Mouse (Mus musculus): ENCODE results near the gene Adamts13. TPM values are rescaled to one million over a fixed set of nuclear protein-coding genes. Genes with fewer than 3 reads are reported as not detected.

Adamts13 gene
- total and polyA plus RNA-seq, 3 experiments, result 0.13 to 0.17 TPM; not detected in 1

DNA sequence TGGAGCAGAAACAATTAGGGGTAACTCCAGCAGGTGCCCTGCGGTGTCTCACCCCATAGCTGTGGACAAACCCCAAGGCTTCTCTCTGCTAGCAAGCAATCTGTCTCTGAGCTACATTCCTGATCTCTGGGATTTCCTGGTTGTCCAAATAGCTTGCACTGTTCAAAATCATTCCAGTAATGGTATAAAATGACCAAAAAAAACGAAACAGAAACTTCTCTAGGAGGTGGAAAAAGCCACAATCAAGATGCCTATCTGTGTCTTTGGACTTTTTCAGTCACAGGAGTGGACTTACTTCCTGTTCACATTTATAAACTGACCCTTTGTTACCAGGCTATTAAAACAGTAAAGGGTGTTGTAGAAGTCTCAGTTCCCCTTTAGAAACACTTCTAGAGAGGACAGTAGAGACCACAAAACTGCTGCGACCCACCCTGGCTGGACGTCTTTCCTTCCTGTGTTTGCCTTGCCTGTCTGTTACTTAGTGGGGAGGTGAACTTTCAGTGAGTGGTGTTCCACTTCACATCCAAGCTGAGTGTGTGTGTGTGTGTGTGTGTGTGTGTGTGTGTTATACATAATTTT is 55.3 kb downstream of the Adamts13 start:
- peak overlapping the region; percentile 77 for H3K27ac ChIP-seq (ENCODE audit: insufficient read depth, low read depth)
- in situ Hi-C loops (cut with MboI; ENCODE audit: low pct_ligation_motif_present, low pct_unique_long_range_greater_than_20kb, low sequenced_read_pairs) (no loop called here), dilution Hi-C loops (cut with MboI; ENCODE audit: extremely low pct_ligation_motif_present, extremely low pct_unique_long_range_greater_than_20kb, low sequenced_read_pairs) (no loop called here)
- no peaks in the 10 kb centered on the region for H3K27me3 ChIP-seq (replicated peaks)
- peak overlapping the region; percentile 34; the same call in 1 of the 2 replicates for H3K9ac ChIP-seq (ENCODE audit: insufficient read depth, low read depth)
- peak; percentile 31 for DNase-seq (ENCODE audit: extremely low read depth)
- peaks cover 25 to 61% of the 10 kb centered on the region in 2 experiments for H3K4me1 ChIP-seq (ENCODE audit: control insufficient read depth in 1 of 2, insufficient read depth in 2 of 2)
- H3K36me3 ChIP-seq (replicated peaks in 1 of 2; ENCODE audit: control insufficient read depth in 1 of 2, insufficient read depth in 1 of 2, low read length in 1 of 2), result peaks cover 15 to 20% of the 10 kb centered on the region in 2 experiments
- peak overlapping the region; percentile 33 to 72 (median 42) for H3K4me3 ChIP-seq (replicated peaks in 1 of 3; ENCODE audit: low read depth in 2 of 3, low read length in 2 of 3, poor library complexity in 1 of 3)
- peaks cover 4% of the 10 kb centered on the region; the same call in 1 of the 2 replicates for H3K79me2 ChIP-seq (replicated peaks; ENCODE audit: control insufficient read depth, extremely low read depth, insufficient read depth, poor library complexity, severe bottlenecking)
- no peaks in the 10 kb centered on the region for H3K9me3 ChIP-seq (replicated peaks; ENCODE audit: low read length)
- no peak for TF ChIP-seq JUN (IDR thresholded peaks at IDR 0.05; ENCODE audit: insufficient read depth, low read depth, low read length)
- TF ChIP-seq RCOR1 (conservative IDR thresholded peaks at IDR 0.05; ENCODE audit: low read depth, low read length), result 0 out of 2 replicates have a peak, but pooled peaks have one; percentile 35
- TF ChIP-seq POLR2AphosphoS2 (IDR thresholded peaks at IDR 0.05; ENCODE audit: low read depth, low read length), result no peak
- peak; percentile 77 for TF ChIP-seq EP300 (IDR thresholded peaks at IDR 0.05; ENCODE audit: low read length)
- TF ChIP-seq IRF4 (IDR thresholded peaks at IDR 0.05; ENCODE audit: low read depth, low read length), result peak; percentile 85
- TF ChIP-seq PAX5 (IDR thresholded peaks at IDR 0.05; ENCODE audit: low read length), result no peak
- no peak for TF ChIP-seq GABPA (IDR thresholded peaks at IDR 0.05; ENCODE audit: insufficient replicate concordance, low read depth, low read length)
- TF ChIP-seq BHLHE40 (IDR thresholded peaks at IDR 0.05; ENCODE audit: low read depth, low read length), result peak; percentile 60
- TF ChIP-seq CHD2 (IDR thresholded peaks at IDR 0.05; ENCODE audit: low read length), result peak; percentile 27; the same call in 1 of the 2 replicates
- TF ChIP-seq ETS1 (conservative IDR thresholded peaks at IDR 0.05; ENCODE audit: low read depth, low read length), result no peak; the same call in 1 of the 2 replicates
- peak; percentile 66; the same call in 1 of the 2 replicates for TF ChIP-seq MEF2A (IDR thresholded peaks at IDR 0.05; ENCODE audit: borderline replicate concordance, low read depth, low read length)
- peak; percentile 57; the same call in 1 of the 2 replicates for TF ChIP-seq ELF1 (IDR thresholded peaks at IDR 0.05; ENCODE audit: low read depth, low read length)
- no peak for TF ChIP-seq SIN3A (IDR thresholded peaks at IDR 0.05; ENCODE audit: low read length)
- H3K4me2 ChIP-seq (ENCODE audit: insufficient read depth, low read depth, poor library complexity, severe bottlenecking), result peak overlapping the region; percentile 86

DNA sequence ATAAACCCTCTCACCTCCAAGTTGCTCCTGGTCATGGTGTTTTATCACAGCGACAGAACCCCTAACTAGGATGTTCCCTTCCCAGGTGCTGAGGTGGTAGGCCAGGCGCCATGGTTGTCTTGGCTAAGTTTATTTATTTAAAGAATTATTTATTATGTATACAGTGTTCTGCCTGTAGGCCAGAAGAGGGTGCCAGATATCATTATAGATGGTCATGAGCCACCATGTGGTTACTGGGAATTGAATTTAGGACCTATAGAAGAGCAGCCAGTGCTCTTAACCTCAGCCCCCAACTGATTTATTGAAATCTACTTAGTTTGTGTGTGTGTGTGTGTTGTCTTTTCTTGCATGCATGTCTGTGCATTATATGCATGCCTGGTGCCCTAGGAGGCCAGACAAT is 59.1 kb downstream of the Adamts13 start:
- H3K36me3 ChIP-seq (replicated peaks in 1 of 2; ENCODE audit: control insufficient read depth in 1 of 2, insufficient read depth in 1 of 2, low read length in 1 of 2), result no peaks in the 10 kb centered on the region
- H3K9me3 ChIP-seq (replicated peaks; ENCODE audit: low read length), result no peaks in the 10 kb centered on the region
- no peak overlapping the region for H3K27ac ChIP-seq (ENCODE audit: insufficient read depth, low read depth)
- no peak for DNase-seq (ENCODE audit: extremely low read depth)
- H3K4me1 ChIP-seq (ENCODE audit: control insufficient read depth in 1 of 2, insufficient read depth in 2 of 2), result peaks cover 27 to 53% of the 10 kb centered on the region in 2 experiments
- H3K9ac ChIP-seq (ENCODE audit: insufficient read depth, low read depth), result no peak overlapping the region
- TF ChIP-seq UBTF (IDR thresholded peaks at IDR 0.05; ENCODE audit: low read depth, low read length), result no peak
- no peak for TF ChIP-seq BHLHE40 (IDR thresholded peaks at IDR 0.05; ENCODE audit: low read depth, low read length)
- no peak for TF ChIP-seq MAX (IDR thresholded peaks at IDR 0.05; ENCODE audit: low read length)
- 0 out of 2 replicates have a peak, but pooled peaks have one; percentile 5 for TF ChIP-seq SMC3 (IDR thresholded peaks at IDR 0.05; ENCODE audit: low read depth, low read length)
- no peak for TF ChIP-seq USF1 (IDR thresholded peaks at IDR 0.05; ENCODE audit: low read depth, low read length)
- TF ChIP-seq MAFK (IDR thresholded peaks at IDR 0.05; ENCODE audit: insufficient replicate concordance, low read length), result no peak
- no peak for TF ChIP-seq JUND (conservative IDR thresholded peaks at IDR 0.05; ENCODE audit: low read depth, low read length)
- TF ChIP-seq CTCF (conservative IDR thresholded peaks at IDR 0.05 in 1 of 2, IDR thresholded peaks at IDR 0.05 in 1 of 2; ENCODE audit: low read depth in 2 of 2, low read length in 2 of 2), result peak in 1 of 2 experiments; percentile 52; a peak in 2 of 4 replicates
- no peak for TF ChIP-seq ZC3H11A (IDR thresholded peaks at IDR 0.05; ENCODE audit: low read depth, low read length)
- no peak overlapping the region for H3K4me3 ChIP-seq (replicated peaks in 1 of 3; ENCODE audit: low read depth in 2 of 3, low read length in 2 of 3, poor library complexity in 1 of 3)
- no peaks in the 10 kb centered on the region for H3K79me2 ChIP-seq (replicated peaks; ENCODE audit: control insufficient read depth, extremely low read depth, insufficient read depth, poor library complexity, severe bottlenecking)
- H3K27me3 ChIP-seq (replicated peaks), result no peaks in the 10 kb centered on the region
- H3K4me2 ChIP-seq (ENCODE audit: insufficient read depth, low read depth, poor library complexity, severe bottlenecking), result no peak overlapping the region
- dilution Hi-C loops (cut with MboI; ENCODE audit: extremely low pct_ligation_motif_present, extremely low pct_unique_long_range_greater_than_20kb, low sequenced_read_pairs) (no loop called here), in situ Hi-C loops (cut with MboI; ENCODE audit: low pct_ligation_motif_present, low pct_unique_long_range_greater_than_20kb, low sequenced_read_pairs) (no loop called here)

All from CH12.LX (cell line).